Mouse (Mus musculus) MEL (cell line): ENCODE data around the gene Tmprss7. TPM values are rescaled to one million over a fixed set of nuclear protein-coding genes. Genes with fewer than 3 reads are reported as not detected.

ENCODE experiments used
- DNase-seq: peaks from one replicate; pipeline ENCODE4 v3.0.0; 2011; ENCODE audit warnings: low read depth, low spot score
- H3K27ac ChIP-seq: 2 replicates; pipeline ENCODE4 v1.5.1; 2012; ENCODE audit warnings: low read depth, mild to moderate bottlenecking, control low read depth, low read length, moderate library complexity; ENCODE audit not compliant: control insufficient read depth
- H3K27me3 ChIP-seq, 2 experiments: fragments of 150-350 bp in 1 of 2; sonication (generic) in 1 of 2; 2 replicates each; pipeline ENCODE4 v1.6.1; 2012; ENCODE audit warnings: low read length in 2 of 2, mild to moderate bottlenecking in 2 of 2, improper control_type of control experiment in 1 of 2, moderate library complexity in 1 of 2; ENCODE audit not compliant: insufficient read depth in 2 of 2, control insufficient read depth in 1 of 2
- H3K36me3 ChIP-seq, 2 experiments: 2 replicates each; pipeline ENCODE4 v1.6.1; 2012 to 2014; ENCODE audit warnings: low read length in 2 of 2, improper control_type of control experiment in 1 of 2, inconsistent platforms in 1 of 2, mild to moderate bottlenecking in 1 of 2; ENCODE audit not compliant: insufficient read depth in 2 of 2, control insufficient read depth in 1 of 2
- H3K4me1 ChIP-seq, 2 experiments: fragments of 150-350 bp in 1 of 2; sonication (generic) in 1 of 2; 2 replicates each; pipeline ENCODE4 v1.6.1; 2012; ENCODE audit warnings: low read length in 2 of 2, improper control_type of control experiment in 1 of 2, mild to moderate bottlenecking in 1 of 2; ENCODE audit not compliant: insufficient read depth in 2 of 2, control insufficient read depth in 1 of 2
- H3K4me3 ChIP-seq, 2 experiments: fragments of 150-350 bp in 1 of 2; sonication (generic) in 1 of 2; 2 replicates each; pipeline ENCODE4 v1.5.1; 2012; ENCODE audit warnings: low read depth in 2 of 2, low read length in 2 of 2, mild to moderate bottlenecking in 2 of 2, moderate library complexity in 2 of 2, control low read depth in 1 of 2, improper control_type of control experiment in 1 of 2; ENCODE audit not compliant: control insufficient read depth in 1 of 2, insufficient read depth in 1 of 2
- H3K79me2 ChIP-seq: 2 replicates; pipeline ENCODE4 v1.6.1; 2012; ENCODE audit warnings: mild to moderate bottlenecking, low read length, moderate library complexity; ENCODE audit not compliant: control insufficient read depth, poor library complexity, insufficient read depth
- H3K9ac ChIP-seq: 2 replicates; pipeline ENCODE4 v1.6.1; 2012; ENCODE audit warnings: low read depth, mild to moderate bottlenecking, control low read depth, low read length, moderate library complexity; ENCODE audit not compliant: control insufficient read depth, poor library complexity, severe bottlenecking
- H3K9me3 ChIP-seq: fragments of 150-350 bp; sonication (generic); replicated peaks from 2 replicates; pipeline ENCODE4 v1.6.1; 2012; ENCODE audit warnings: mild to moderate bottlenecking, low read length, improper control_type of control experiment, moderate library complexity; ENCODE audit not compliant: insufficient read depth
- BHLHE40 ChIP-seq: IDR thresholded peaks from 2 replicates; pipeline ENCODE4 v1.6.1; 2012; ENCODE audit warnings: low read depth, mild to moderate bottlenecking, inconsistent platforms, low read length, improper control_type of control experiment, borderline replicate concordance
- CHD1 ChIP-seq: IDR thresholded peaks from 2 replicates; pipeline ENCODE4 v1.6.1; 2012; ENCODE audit warnings: low read depth, mild to moderate bottlenecking, inconsistent platforms, low read length, improper control_type of control experiment
- CTCF ChIP-seq, 3 experiments: IDR thresholded peaks in 2 of 3; conservative IDR thresholded peaks in 1 of 3; 2 replicates each; pipeline ENCODE4 v1.5.1; 2011 to 2012; ENCODE audit warnings: low read length in 3 of 3, low read depth in 2 of 3, mild to moderate bottlenecking in 2 of 3, improper control_type of control experiment in 1 of 3, inconsistent platforms in 1 of 3, mixed read lengths in 1 of 3, moderate library complexity in 1 of 3; ENCODE audit not compliant: control insufficient read depth in 1 of 3, insufficient read depth in 1 of 3, poor library complexity in 1 of 3, severe bottlenecking in 1 of 3
- ELF1 ChIP-seq: IDR thresholded peaks from 2 replicates; pipeline ENCODE4 v1.6.1; 2014; ENCODE audit warnings: low read depth, mild to moderate bottlenecking, inconsistent platforms, low read length, improper control_type of control experiment, moderate library complexity
- ETS1 ChIP-seq: IDR thresholded peaks from 2 replicates; pipeline ENCODE4 v1.6.1; 2012; ENCODE audit warnings: low read depth, mild to moderate bottlenecking, inconsistent platforms, low read length, improper control_type of control experiment, moderate library complexity
- GABPA ChIP-seq: IDR thresholded peaks from 2 replicates; pipeline ENCODE4 v1.6.1; 2012; ENCODE audit warnings: low read depth, mild to moderate bottlenecking, inconsistent platforms, low read length, improper control_type of control experiment, moderate library complexity
- GATA1 ChIP-seq: IDR thresholded peaks from 2 replicates; pipeline ENCODE4 v1.6.1; 2011; ENCODE audit warnings: low read depth, low read length, improper control_type of control experiment
- HCFC1 ChIP-seq: IDR thresholded peaks from 2 replicates; pipeline ENCODE4 v1.6.1; 2012; ENCODE audit warnings: low read depth, mild to moderate bottlenecking, inconsistent platforms, low read length, improper control_type of control experiment, moderate library complexity
- JUND ChIP-seq: IDR thresholded peaks from 2 replicates; pipeline ENCODE4 v1.6.1; 2011; ENCODE audit warnings: low read depth, mild to moderate bottlenecking, improper control_type of control experiment, low read length
- MAX ChIP-seq: IDR thresholded peaks from 2 replicates; pipeline ENCODE4 v1.6.1; 2011; ENCODE audit warnings: low read length, improper control_type of control experiment
- MAZ ChIP-seq: IDR thresholded peaks from 2 replicates; pipeline ENCODE4 v1.6.1; 2012; ENCODE audit warnings: low read depth, mild to moderate bottlenecking, inconsistent platforms, low read length, improper control_type of control experiment
- MYB ChIP-seq: IDR thresholded peaks from 2 replicates; pipeline ENCODE4 v1.6.1; 2011; ENCODE audit warnings: mild to moderate bottlenecking, low read depth, low read length, improper control_type of control experiment
- NELFE ChIP-seq: IDR thresholded peaks from 2 replicates; pipeline ENCODE4 v1.6.1; 2011; ENCODE audit warnings: low read depth, low read length, improper control_type of control experiment
- NRF1 ChIP-seq: IDR thresholded peaks from 2 replicates; pipeline ENCODE4 v1.6.1; 2014; ENCODE audit warnings: low read depth, mild to moderate bottlenecking, inconsistent platforms, low read length, improper control_type of control experiment, moderate library complexity; ENCODE audit not compliant: poor library complexity, insufficient read depth, severe bottlenecking
- POLR2AphosphoS2 ChIP-seq: IDR thresholded peaks from 2 replicates; pipeline ENCODE4 v1.6.1; 2011; ENCODE audit warnings: low read length, improper control_type of control experiment
- POLR2AphosphoS5 ChIP-seq: IDR thresholded peaks from 2 replicates; pipeline ENCODE4 v1.6.1; 2012; ENCODE audit warnings: low read depth, borderline replicate concordance, mild to moderate bottlenecking, inconsistent platforms, low read length, moderate library complexity, mixed read lengths
- RAD21 ChIP-seq: IDR thresholded peaks from 2 replicates; pipeline ENCODE4 v1.6.1; 2011; ENCODE audit warnings: mild to moderate bottlenecking, low read depth, low read length, improper control_type of control experiment
- RCOR1 ChIP-seq: IDR thresholded peaks from 2 replicates; pipeline ENCODE4 v1.6.1; 2012; ENCODE audit warnings: low read depth, mild to moderate bottlenecking, inconsistent platforms, low read length, improper control_type of control experiment
- TAL1 ChIP-seq: IDR thresholded peaks from 2 replicates; pipeline ENCODE4 v1.6.1; 2012; ENCODE audit warnings: mild to moderate bottlenecking, inconsistent platforms, low read length, moderate library complexity, mixed read lengths
- USF2 ChIP-seq, 2 experiments: IDR thresholded peaks; 2 replicates each; pipeline ENCODE4 v1.6.1; 2011 to 2012; ENCODE audit warnings: improper control_type of control experiment in 2 of 2, low read length in 2 of 2, borderline replicate concordance in 1 of 2, inconsistent platforms in 1 of 2, low read depth in 1 of 2, mild to moderate bottlenecking in 1 of 2; ENCODE audit not compliant: insufficient read depth in 1 of 2
- ZC3H11A ChIP-seq: IDR thresholded peaks from 2 replicates; pipeline ENCODE4 v1.6.1; 2012; ENCODE audit warnings: low read depth, mild to moderate bottlenecking, inconsistent platforms, low read length, improper control_type of control experiment
- ZMIZ1 ChIP-seq: IDR thresholded peaks from 2 replicates; pipeline ENCODE4 v1.6.1; 2012; ENCODE audit warnings: low read depth, mild to moderate bottlenecking, inconsistent platforms, low read length, improper control_type of control experiment, moderate library complexity
- ZNF384 ChIP-seq: IDR thresholded peaks from 2 replicates; pipeline ENCODE4 v1.6.1; 2012; ENCODE audit warnings: low read depth, mild to moderate bottlenecking, inconsistent platforms, low read length, improper control_type of control experiment
- polyA plus RNA-seq, 2 experiments: library from polyadenylated mRNA; stranded (reverse) in 1 of 2; unstranded in 1 of 2; fragments of >175 nt in 1 of 2; fragments of >200 nt in 1 of 2; gene quantifications; 2 replicates each; pipeline versions ENCODE4 v1.2.1 to v1.2.4; 2012; ENCODE audit warnings: low replicate concordance in 2 of 2, low read depth in 1 of 2; ENCODE audit not compliant: insufficient read length in 2 of 2, insufficient read depth in 1 of 2, missing spikeins in 1 of 2
- total RNA-seq: library from RNA; depleted of rRNA; stranded (reverse); fragments of 300-350 nt; gene quantifications from 2 replicates; pipeline ENCODE4 v1.2.3, GENCODE M21; 2012

The Tmprss7 gene
- total and polyA plus RNA-seq, 3 experiments, result 0.04 TPM; not detected in 1

GRCm38 (mm10) chr16:45686833-45687232 is 6.6 kb downstream of the Tmprss7 start:
- TF ChIP-seq GABPA, result no peak
- TF ChIP-seq NRF1, result no peak
- no peak for TF ChIP-seq POLR2AphosphoS2
- TF ChIP-seq NELFE, result no peak
- no peak for TF ChIP-seq TAL1
- TF ChIP-seq ZC3H11A, result no peak
- TF ChIP-seq JUND, result no peak
- no peak for TF ChIP-seq MAX
- TF ChIP-seq MYB, result no peak
- no peak for TF ChIP-seq HCFC1
- no peak for TF ChIP-seq BHLHE40
- no peak for TF ChIP-seq CHD1
- no peak for TF ChIP-seq RAD21
- no peak for TF ChIP-seq POLR2AphosphoS5

GRCm38 (mm10) chr16:45685295-45685694 is 8.2 kb downstream of the Tmprss7 start:
- Histone ChIP-seq H3K4me1 (no peaks in the 10 kb centered on the region), H3K9me3 (no peaks in the 10 kb centered on the region), H3K79me2 (no peaks in the 10 kb centered on the region), H3K9ac (no peak overlapping the region), H3K4me3 (no peak overlapping the region), H3K36me3 (no peaks in the 10 kb centered on the region)
- DNase-seq, result no peak
- TF ChIP-seq ZC3H11A (no peak), BHLHE40 (no peak), MAZ (no peak), ETS1 (no peak), MAX (no peak), GABPA (no peak), GATA1 (no peak), MYB (no peak), ZNF384 (no peak), RCOR1 (no peak), ZMIZ1 (no peak), USF2 (IDR thresholded peaks at IDR 0.05; ENCODE audit: borderline replicate concordance in 1 of 2, insufficient read depth in 1 of 2, low read depth in 1 of 2, low read length in 2 of 2) (no peak), ELF1 (no peak), POLR2AphosphoS2 (no peak), HCFC1 (no peak), CTCF (IDR thresholded peaks at IDR 0.05 in 2 of 3, conservative IDR thresholded peaks at IDR 0.05 in 1 of 3; ENCODE audit: control insufficient read depth in 1 of 3, insufficient read depth in 1 of 3, low read depth in 2 of 3, low read length in 3 of 3, poor library complexity in 1 of 3, severe bottlenecking in 1 of 3) (no peak)
- TF ChIP-seq, all 39 proteins: peak for 0
- H3K27ac ChIP-seq, result no peak overlapping the region
- peaks cover 0 to 1% of the 10 kb centered on the region in 2 experiments; a peak in 2 of 4 replicates for H3K27me3 ChIP-seq

More at GRCm38 (mm10) chr16:45686833-45687232, 6.6 kb downstream of the Tmprss7 start:
- H3K9ac ChIP-seq, result no peak overlapping the region
- no peak overlapping the region for H3K4me3 ChIP-seq
- no peak overlapping the region for H3K27ac ChIP-seq
- H3K36me3 ChIP-seq, result no peaks in the 10 kb centered on the region
- no peaks in the 10 kb centered on the region for H3K79me2 ChIP-seq
- DNase-seq, result no peak
- no peaks in the 10 kb centered on the region for H3K9me3 ChIP-seq
- no peaks in the 10 kb centered on the region for H3K4me1 ChIP-seq
- H3K27me3 ChIP-seq, result peaks cover 0 to 1% of the 10 kb centered on the region in 2 experiments; a peak in 2 of 4 replicates
